Mouse (Mus musculus): Measurements from ENCODE around the gene Olfml2b.

DNA sequence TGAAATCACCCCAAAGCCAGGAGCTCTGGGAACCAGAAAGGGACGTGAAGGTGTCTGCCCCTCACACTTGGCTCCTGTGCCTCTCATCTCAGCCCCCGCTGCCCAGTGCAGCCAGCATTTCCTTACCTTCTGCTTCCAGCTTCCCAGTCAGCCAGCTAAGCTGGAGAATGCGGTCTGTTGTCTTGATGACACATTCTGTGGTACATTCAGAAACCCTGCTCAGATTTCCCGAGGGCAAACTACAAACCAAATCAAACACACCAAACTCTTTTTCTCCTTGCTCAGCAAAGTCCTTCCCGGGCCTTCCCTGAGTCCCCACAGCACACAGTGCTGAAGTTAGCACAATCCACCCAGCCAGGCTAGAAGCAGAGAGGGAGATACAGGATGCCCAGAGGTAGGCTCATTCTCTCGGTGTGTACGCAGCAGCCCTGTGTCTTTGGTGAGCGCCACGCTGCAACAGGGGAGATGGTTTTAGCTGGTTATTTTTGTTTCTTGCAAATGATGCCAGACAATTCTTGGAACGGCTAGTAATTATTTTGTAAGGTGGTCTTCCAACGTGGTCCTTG lies 20.4 kb downstream of the Olfml2b start:
- TF ChIP-seq CTCF (IDR thresholded peaks at IDR 0.05; ENCODE audit: low read depth) (no peak), EP300 (optimal IDR thresholded peaks at IDR 0.05) (no peak)
